Mouse (Mus musculus) neural tube, embryonic 13.5 days (tissue): Measurements from ENCODE around the gene Gm10959. TPM values are rescaled to one million over a fixed set of nuclear protein-coding genes. Genes with fewer than 3 reads are reported as not detected.
A peak's percentile ranks its signal among the peaks of the same experiment; 100 is the strongest.

ENCODE experiments used
- ATAC-seq: fragments of 200-750 bp; cut with Nextera tagmentation; 2 replicates; pipeline ENCODE4 v1.8.0; 2017; ENCODE audit warnings: low read depth, mild to moderate bottlenecking, moderate TSS enrichment, moderate library complexity
- H3K27ac ChIP-seq: fragments of 300-500 bp; sonication (generic); replicated peaks from 2 replicates; pipeline ENCODE4 v1.5.1; 2015; ENCODE audit warnings: moderate library complexity, mild to moderate bottlenecking, inconsistent platforms
- H3K27me3 ChIP-seq: fragments of 300-500 bp; sonication (generic); 2 replicates; pipeline ENCODE4 v1.6.1; 2015; ENCODE audit warnings: mild to moderate bottlenecking, inconsistent platforms
- H3K36me3 ChIP-seq: fragments of 300-500 bp; sonication (generic); 2 replicates; pipeline ENCODE4 v1.6.1; 2015; ENCODE audit warnings: mild to moderate bottlenecking, inconsistent platforms
- H3K4me1 ChIP-seq: fragments of 300-500 bp; sonication (generic); replicated peaks from 2 replicates; pipeline ENCODE4 v1.6.1; 2015; ENCODE audit warnings: inconsistent platforms
- H3K4me2 ChIP-seq: fragments of 300-500 bp; sonication (generic); 2 replicates; pipeline ENCODE4 v1.6.1; 2015; ENCODE audit warnings: inconsistent platforms, mild to moderate bottlenecking, moderate library complexity
- H3K4me3 ChIP-seq: fragments of 300-500 bp; sonication (generic); 2 replicates; pipeline ENCODE4 v1.5.1; 2015; ENCODE audit warnings: mild to moderate bottlenecking, inconsistent platforms
- H3K9ac ChIP-seq: fragments of 300-500 bp; sonication (generic); 2 replicates; pipeline ENCODE4 v1.6.1; 2015; ENCODE audit warnings: moderate library complexity, mild to moderate bottlenecking, inconsistent platforms
- H3K9me3 ChIP-seq: fragments of 300-500 bp; sonication (generic); 2 replicates; pipeline ENCODE4 v1.6.1; 2016; ENCODE audit warnings: inconsistent platforms
- WGBS: fragments of 180-500 bp; shearing (Covaris S2); methylation state at CpG from one replicate; pipeline ENCODE4 v1.1.7; 2015; 5-methylcytosine and 5-hydroxymethylcytosine counted together
- polyA plus RNA-seq: library from polyadenylated mRNA; unstranded; fragments of >200 nt; fragmentation: Nextera tagmentation; extraction: Ambion mirVana; gene quantifications from 2 replicates; pipeline ENCODE4 v1.2.1, GENCODE M21; 2015

Gm10959 gene
- polyA plus RNA-seq, 1 experiment from 2014 or later = not detected

GRCm38 (mm10) chr3:122920572-122921435, 1.6 kb upstream of the Gm10959 start:
- no peaks in the 10 kb centered on the region for H3K36me3 ChIP-seq
- ATAC-seq = no peak
- H3K4me1 ChIP-seq = peaks cover 9% of the 10 kb centered on the region
- H3K9me3 ChIP-seq = no peaks in the 10 kb centered on the region
- H3K4me2 ChIP-seq = no peak overlapping the region
- H3K27ac ChIP-seq = no peak overlapping the region
- no peak overlapping the region for H3K4me3 ChIP-seq
- no peaks in the 10 kb centered on the region for H3K27me3 ChIP-seq
- WGBS = 70% methylated on average over 8 of the region's 8 CpGs
- no peak overlapping the region for H3K9ac ChIP-seq

GRCm38 (mm10) chr3:122918672-122919071, 488 bp downstream of the Gm10959 start:
- Histone ChIP-seq H3K9me3 (no peaks in the 10 kb centered on the region), H3K4me3 (no peak overlapping the region), H3K9ac (no peak overlapping the region), H3K36me3 (no peaks in the 10 kb centered on the region), H3K27me3 (no peaks in the 10 kb centered on the region), H3K4me2 (no peak overlapping the region), H3K27ac (no peak overlapping the region), H3K4me1 (no peaks in the 10 kb centered on the region; the same call in 1 of the 2 replicates)
- no peak for ATAC-seq
- 76% methylated on average over 2 of the region's 2 CpGs for WGBS

GRCm38 (mm10) chr3:122916191-122916680, 2.9 kb downstream of the Gm10959 start:
- Histone ChIP-seq H3K36me3 (no peaks in the 10 kb centered on the region), H3K9ac (no peak overlapping the region), H3K4me3 (no peak overlapping the region), H3K4me1 (no peaks in the 10 kb centered on the region), H3K27me3 (no peaks in the 10 kb centered on the region), H3K9me3 (no peaks in the 10 kb centered on the region), H3K4me2 (no peak overlapping the region), H3K27ac (no peak overlapping the region)
- WGBS = 86% methylated on average over 6 of the region's 6 CpGs
- no peak for ATAC-seq

GRCm38 (mm10) chr3:122915493-122915892, 3.7 kb downstream of the Gm10959 start:
- Histone ChIP-seq H3K9me3 (no peaks in the 10 kb centered on the region), H3K9ac (no peak overlapping the region), H3K36me3 (no peaks in the 10 kb centered on the region), H3K4me2 (no peak overlapping the region), H3K27me3 (no peaks in the 10 kb centered on the region), H3K4me1 (no peaks in the 10 kb centered on the region), H3K4me3 (no peak overlapping the region), H3K27ac (no peak overlapping the region)
- WGBS = 88% methylated on average over 5 of the region's 5 CpGs
- ATAC-seq = no peak

GRCm38 (mm10) chr3:122907841-122908240, 11.3 kb downstream of the Gm10959 start:
- Histone ChIP-seq H3K36me3 (no peaks in the 10 kb centered on the region), H3K27ac (no peak overlapping the region), H3K9ac (no peak overlapping the region), H3K4me2 (no peak overlapping the region), H3K9me3 (0 out of 2 replicates have a peak, but pooled peaks cover 4% of the 10 kb centered on the region), H3K27me3 (no peaks in the 10 kb centered on the region), H3K4me1 (no peaks in the 10 kb centered on the region), H3K4me3 (no peak overlapping the region)
- 84% methylated on average over 2 of the region's 2 CpGs for WGBS
- ATAC-seq = no peak

- no peak overlapping the region for H3K27ac ChIP-seq
- H3K9me3 ChIP-seq = no peaks in the 10 kb centered on the region
- ATAC-seq = peak; percentile 81; the same call in 1 of the 2 replicates
- H3K4me3 ChIP-seq = no peak overlapping the region
- 44% methylated on average over 12 of the region's 12 CpGs for WGBS
- H3K4me1 ChIP-seq = no peaks in the 10 kb centered on the region
- H3K9ac ChIP-seq = no peak overlapping the region
- H3K27me3 ChIP-seq = no peaks in the 10 kb centered on the region
- H3K4me2 ChIP-seq = no peak overlapping the region
- no peaks in the 10 kb centered on the region for H3K36me3 ChIP-seq
These were observed 15.3 kb downstream of the Gm10959 start for GRCm38 (mm10) chr3:122903746-122904433.

GRCm38 (mm10) chr3:122898254-122898653, 20.9 kb downstream of the Gm10959 start:
- H3K27ac ChIP-seq = no peak overlapping the region
- H3K4me3 ChIP-seq = no peak overlapping the region

GRCm38 (mm10) chr3:122895189-122895731, 23.9 kb downstream of the Gm10959 start:
- no peak overlapping the region for H3K27ac ChIP-seq
- H3K27me3 ChIP-seq = no peaks in the 10 kb centered on the region
- no peaks in the 10 kb centered on the region for H3K9me3 ChIP-seq
- H3K4me1 ChIP-seq = no peaks in the 10 kb centered on the region
- no peak overlapping the region for H3K4me2 ChIP-seq
- no peak overlapping the region for H3K9ac ChIP-seq
- H3K4me3 ChIP-seq = no peak overlapping the region
- H3K36me3 ChIP-seq = no peaks in the 10 kb centered on the region
- no peak for ATAC-seq
- 91% methylated on average over 11 of the region's 11 CpGs for WGBS

More at GRCm38 (mm10) chr3:122898254-122898653, 20.9 kb downstream of the Gm10959 start:
- ATAC-seq = no peak
- 57% methylated on average over 6 of the region's 6 CpGs for WGBS
- Histone ChIP-seq H3K27me3 (no peaks in the 10 kb centered on the region), H3K9ac (no peak overlapping the region), H3K4me1 (no peaks in the 10 kb centered on the region), H3K36me3 (no peaks in the 10 kb centered on the region), H3K4me2 (no peak overlapping the region), H3K9me3 (no peaks in the 10 kb centered on the region)

- Histone ChIP-seq H3K27me3 (no peaks in the 10 kb centered on the region), H3K4me2 (no peak within 1 kb of the TSS), H3K27ac (no peak within 1 kb of the TSS), H3K9ac (no peak within 1 kb of the TSS), H3K4me1 (no peaks in the 10 kb centered on the region), H3K9me3 (no peaks in the 10 kb centered on the region), H3K4me3 (no peak within 1 kb of the TSS), H3K36me3 (no peaks in the 10 kb centered on the region)
- WGBS = 91% methylated on average over 3 of the region's 3 CpGs
- no peak for ATAC-seq
These were observed 24.4 kb downstream of the Gm10959 start, which contains the start of gene Fabp2 for GRCm38 (mm10) chr3:122894772-122895171. Gene Fabp2 (plus strand): TSS chr3:122895072.

GRCm38 (mm10) chr3:122888371-122888819, 30.8 kb downstream of the Gm10959 start:
- H3K4me3 ChIP-seq = no peak overlapping the region
- no peak overlapping the region for H3K27ac ChIP-seq
- no peak overlapping the region for H3K4me2 ChIP-seq
- H3K4me1 ChIP-seq = no peaks in the 10 kb centered on the region
- H3K9me3 ChIP-seq = no peaks in the 10 kb centered on the region
- 87% methylated on average over 5 of the region's 5 CpGs for WGBS
- no peak for ATAC-seq
- H3K27me3 ChIP-seq = no peaks in the 10 kb centered on the region
- H3K9ac ChIP-seq = no peak overlapping the region
- no peaks in the 10 kb centered on the region for H3K36me3 ChIP-seq

GRCm38 (mm10) chr3:122887505-122888301, 31.5 kb downstream of the Gm10959 start:
- no peaks in the 10 kb centered on the region for H3K36me3 ChIP-seq
- no peak for ATAC-seq
- 79% methylated on average over 4 of the region's 4 CpGs for WGBS
- H3K4me1 ChIP-seq = no peaks in the 10 kb centered on the region
- H3K9me3 ChIP-seq = no peaks in the 10 kb centered on the region
- H3K27me3 ChIP-seq = no peaks in the 10 kb centered on the region
- no peak overlapping the region for H3K4me2 ChIP-seq
- H3K9ac ChIP-seq = no peak overlapping the region
- no peak overlapping the region for H3K4me3 ChIP-seq
- no peak overlapping the region for H3K27ac ChIP-seq
